Mouse (Mus musculus) forebrain, embryonic 14.5 days (tissue): ENCODE data around the gene Emsy. TPM values are rescaled to one million over a fixed set of nuclear protein-coding genes. Genes with fewer than 3 reads are reported as not detected.
A peak's percentile ranks its signal among the peaks of the same experiment; 100 is the strongest.

ENCODE experiments used
- ATAC-seq: fragments of 200-750 bp; cut with Nextera tagmentation; 2 replicates; pipeline ENCODE4 v1.8.0; 2017; ENCODE audit warnings: mild to moderate bottlenecking, moderate library complexity
- DNase-seq: peaks from one replicate; pipeline ENCODE4 v3.0.0-alpha.2; 2015; ENCODE audit warnings: low spot score
- H3K27ac ChIP-seq: fragments of 300-500 bp; sonication (generic); 2 replicates; pipeline ENCODE4 v1.5.1; 2014; ENCODE audit warnings: low read depth, mild to moderate bottlenecking, control low read depth, low read length, moderate library complexity
- H3K27me3 ChIP-seq: fragments of 300-500 bp; sonication (generic); replicated peaks from 2 replicates; pipeline ENCODE4 v1.6.1; 2014; ENCODE audit warnings: low read length, control low read depth, mixed read lengths; ENCODE audit not compliant: control insufficient read depth, insufficient read depth
- H3K36me3 ChIP-seq: fragments of 300-500 bp; sonication (generic); 2 replicates; pipeline ENCODE4 v1.6.1; 2014; ENCODE audit warnings: low read length, control low read depth; ENCODE audit not compliant: control insufficient read depth, insufficient read depth
- H3K4me1 ChIP-seq: fragments of 300-500 bp; sonication (generic); 2 replicates; pipeline ENCODE4 v1.6.1; 2014; ENCODE audit warnings: antibody characterized with exemption, low read length, control low read depth; ENCODE audit not compliant: control insufficient read depth, insufficient read depth
- H3K4me2 ChIP-seq: fragments of 300-500 bp; sonication (generic); 2 replicates; pipeline ENCODE4 v1.6.1; 2014; ENCODE audit warnings: mild to moderate bottlenecking, control low read depth, low read length
- H3K4me3 ChIP-seq: fragments of 300-500 bp; sonication (generic); 2 replicates; pipeline ENCODE4 v1.5.1; 2014; ENCODE audit warnings: low read depth, low read length, control low read depth
- H3K9ac ChIP-seq: fragments of 300-500 bp; sonication (generic); 2 replicates; pipeline ENCODE4 v1.6.1; 2014; ENCODE audit warnings: mild to moderate bottlenecking, low read length, control low read depth, moderate library complexity
- H3K9me3 ChIP-seq: fragments of 300-500 bp; sonication (generic); replicated peaks from 2 replicates; pipeline ENCODE4 v1.6.1; 2016; ENCODE audit warnings: low read length, control low read depth, mixed read lengths; ENCODE audit not compliant: control insufficient read depth
- WGBS: fragments of 180-500 bp; shearing (Covaris S2); extraction: QIAGEN DNeasy Blood & Tissue Kit; methylation state at CpG from one replicate; pipeline ENCODE4 v1.1.7; 2014; 5-methylcytosine and 5-hydroxymethylcytosine counted together
- polyA plus RNA-seq: library from polyadenylated mRNA; unstranded; fragments of >200 nt; fragmentation: Nextera tagmentation; extraction: Ambion mirVana; gene quantifications from 2 replicates; pipeline ENCODE4 v1.2.1, GENCODE M21; 2014

Emsy gene
- polyA plus RNA-seq, 1 experiment from 2014 or later = 49.4 TPM

- Histone ChIP-seq H3K4me2 (no peak overlapping the region), H3K9me3 (no peaks in the 10 kb centered on the region), H3K27ac (no peak overlapping the region), H3K4me1 (peaks cover 12% of the 10 kb centered on the region), H3K9ac (no peak overlapping the region), H3K27me3 (no peaks in the 10 kb centered on the region), H3K36me3 (no peaks in the 10 kb centered on the region), H3K4me3 (no peak overlapping the region)
- 27% methylated on average over 10 of the region's 10 CpGs for WGBS
- DNase-seq (peak; percentile 11), ATAC-seq (no peak)
Observed at GRCm38 (mm10) chr7:98537210-98537966, 119.2 kb downstream of the Emsy start.

Other genes with a start within 250 kb of the Emsy start
- 0.10 and 0.16 TPM in 2 replicates for gene Gucy2d, start 216.4 kb downstream of the Emsy start, polyA plus RNA-seq
- 2.3 and 3.0 TPM in 2 replicates for gene Lrrc32, start 167.5 kb downstream of the Emsy start, polyA plus RNA-seq
- 42.5 and 48.3 TPM in 2 replicates for gene Thap12, start 46.3 kb upstream of the Emsy start, polyA plus RNA-seq
- 0.26 and 0.50 TPM in 2 replicates for gene Wnt11, start 178.3 kb upstream of the Emsy start, polyA plus RNA-seq